Mouse (Mus musculus) Patski (cell line): ENCODE data around the gene Atp13a2. TPM values are rescaled to one million over a fixed set of nuclear protein-coding genes. Genes with fewer than 3 reads are reported as not detected.
A peak's percentile ranks its signal among the peaks of the same experiment; 100 is the strongest.

Experiments used
- ATAC-seq: fragments of 100-300 bp; one replicate; pipeline ENCODE4 v1.8.0; 2021
- CTCF ChIA-PET: fragments of 350-600 bp; sonication (Branson Sonifier 250); formaldehyde crosslinking; loops from one replicate; lab custom pipeline; 2022; ENCODE audit warnings: inconsistent platforms; lab: Charles Lee
- POLR2A ChIA-PET: fragments of 350-600 bp; sonication (Branson Sonifier 250); formaldehyde crosslinking; loops from one replicate; lab custom pipeline; 2022; ENCODE audit warnings: antibody characterized with exemption, inconsistent platforms; lab: Charles Lee
- DNase-seq: peaks from one replicate; pipeline ENCODE4 v3.0.0-alpha.2; 2011; ENCODE audit warnings: low read depth, low spot score
- H3K27me3 ChIP-seq: fragments of 371-371 bp; one replicate; pipeline ENCODE4 v1.5.1; 2021
- CTCF ChIP-seq: fragments of 100-300 bp; IDR thresholded peaks from one replicate; pipeline ENCODE4 v1.5.1; 2021
- in situ Hi-C: fragments of 300-500 bp; cut with MboI; formaldehyde crosslinking; loops from 3 replicates; pipeline ENCODE4 v1.11.1; 2018; ENCODE audit warnings: low pct_unique_long_range_greater_than_20kb, mixed read lengths
- polyA plus RNA-seq: library from polyadenylated mRNA; unstranded; gene quantifications from one replicate; pipeline ENCODE4 v1.2.3, GENCODE M21; 2021

Atp13a2 gene
- polyA plus RNA-seq, 1 experiment from 2014 or later = 42.6 TPM

DNA sequence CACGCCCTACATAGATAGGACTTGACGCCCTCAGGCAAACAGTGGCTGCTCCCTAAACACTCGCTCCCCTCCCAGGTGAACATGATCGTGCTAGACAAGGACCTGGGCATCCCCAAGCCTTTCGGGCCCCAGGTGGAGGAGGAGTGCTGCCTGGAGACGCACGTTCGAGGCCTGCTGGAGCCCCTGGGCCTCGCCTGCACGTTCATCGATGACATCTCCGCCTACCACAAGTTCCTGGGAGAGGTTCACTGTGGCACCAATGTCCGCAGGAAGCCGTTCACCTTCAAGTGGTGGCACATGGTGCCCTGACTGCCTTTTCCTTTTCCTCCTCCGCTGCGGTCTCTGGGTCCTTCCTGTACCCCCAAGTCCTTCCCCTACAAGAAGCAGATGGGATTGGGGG, 37.1 kb upstream of the Atp13a2 start:
- ChIA-PET POLR2A (interaction anchor here (0.7 kb wide), 1 partner anchor 174 kb away, joined by 3 read pairs; no protein-coding TSS in a partner anchor), CTCF (no interaction called here)
- in situ Hi-C loops = loop anchor here (5.0 kb wide), 1 partner anchor 42 kb away; the partner anchor contains the start of gene Padi2
- no peak for TF ChIP-seq CTCF
- ATAC-seq (no peak), DNase-seq (no peak)
- H3K27me3 ChIP-seq = no peaks in the 10 kb centered on the region

DNA sequence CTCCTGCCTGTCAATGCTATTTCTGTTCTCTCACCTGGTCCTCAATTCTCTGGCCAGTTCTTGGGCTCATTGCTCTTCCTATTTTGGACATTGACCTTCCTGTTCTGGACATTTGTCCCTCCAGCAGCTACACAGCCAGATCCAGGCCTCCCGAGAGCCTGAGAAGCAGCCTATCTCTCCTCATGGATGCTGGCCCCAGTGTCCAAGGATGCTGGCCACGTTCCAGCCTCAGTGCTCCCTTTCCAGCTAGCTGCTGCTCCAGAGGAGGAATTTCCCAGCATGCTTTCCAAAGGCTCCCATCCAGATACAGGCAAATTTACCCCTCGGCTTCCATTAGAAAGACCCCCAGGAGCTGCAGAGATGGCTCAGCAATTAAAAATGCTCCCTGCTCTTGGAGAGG, 36.1 kb upstream of the Atp13a2 start:
- DNase-seq = no peak
- POLR2A ChIA-PET = no interaction called here

DNA sequence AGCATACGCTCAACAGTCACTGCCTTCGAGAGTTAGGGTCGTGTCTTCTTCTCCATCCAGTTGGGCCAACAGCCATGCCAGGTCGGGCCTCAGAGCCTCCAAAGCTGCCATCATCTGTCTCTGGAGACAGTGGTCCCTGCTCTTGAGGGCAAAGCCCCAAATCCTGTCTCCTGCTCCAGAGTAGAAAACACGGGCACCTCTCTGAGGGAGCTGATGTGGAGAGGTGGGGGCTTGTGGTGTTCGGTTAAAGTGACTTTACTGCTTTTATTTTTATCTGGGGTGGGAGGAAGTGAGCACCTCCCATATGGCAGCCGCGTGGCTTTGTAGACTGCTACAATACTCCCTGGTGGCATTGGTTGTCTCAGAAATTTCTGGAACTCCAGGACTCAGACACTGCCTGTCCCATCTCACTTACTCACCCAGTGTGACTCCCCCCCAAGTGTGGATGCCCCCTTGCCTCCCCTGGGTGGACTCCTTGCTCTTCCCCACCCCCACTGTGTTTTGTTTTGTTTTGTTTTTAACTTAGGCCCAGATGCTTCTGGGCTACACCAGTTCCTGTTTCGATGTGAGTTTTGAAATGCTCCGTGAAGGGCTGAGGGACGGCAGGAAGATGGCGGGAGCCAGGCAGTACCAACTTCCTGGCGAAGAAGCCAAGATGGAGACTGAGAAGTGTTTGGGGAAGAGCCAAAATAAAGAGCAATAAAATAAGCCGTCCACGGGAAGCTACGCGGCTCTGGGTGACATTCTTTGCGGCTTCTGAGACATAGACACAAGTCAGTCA, 34.6 kb upstream of the Atp13a2 start:
- ChIA-PET CTCF (no interaction called here), POLR2A (no interaction called here)
- in situ Hi-C loops = no loop called here
- ATAC-seq (no peak), DNase-seq (no peak)
- H3K27me3 ChIP-seq = no peaks in the 10 kb centered on the region
- no peak for TF ChIP-seq CTCF

More for the DNA sequence above, 36.1 kb upstream of the Atp13a2 start:
- ATAC-seq = no peak
- in situ Hi-C loops = no loop called here
- TF ChIP-seq CTCF = no peak
- no peaks in the 10 kb centered on the region for H3K27me3 ChIP-seq
- CTCF ChIA-PET = no interaction called here

DNA sequence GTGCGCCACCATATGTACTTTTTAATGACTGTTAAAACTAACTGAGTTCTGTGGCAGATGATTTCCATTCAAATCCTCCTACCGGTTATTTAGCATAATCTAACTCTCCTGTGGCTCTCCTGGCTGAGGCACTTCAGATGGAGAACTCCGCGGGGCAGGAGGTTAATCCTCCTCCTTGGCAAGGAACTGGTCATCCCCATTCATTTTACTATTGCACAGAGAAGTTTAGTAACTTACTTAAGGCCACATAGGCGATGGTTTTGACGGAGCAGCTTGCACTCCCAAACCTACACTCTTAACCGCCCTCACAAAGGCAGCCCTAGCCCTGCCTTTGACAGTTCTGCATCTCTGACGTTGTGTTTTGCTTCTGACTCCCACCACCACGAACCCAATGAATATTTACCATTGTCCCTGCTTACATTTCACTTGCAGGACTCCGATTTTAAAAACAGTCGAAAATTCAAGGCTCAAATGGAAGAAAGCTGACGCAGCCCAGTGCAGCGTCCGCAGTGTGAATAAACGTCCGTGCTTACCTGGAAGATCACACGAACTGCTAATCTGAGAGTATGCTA, 29.5 kb upstream of the Atp13a2 start:
- ATAC-seq (no peak), DNase-seq (no peak)
- POLR2A ChIA-PET = no interaction called here
- in situ Hi-C loops = loop anchor here (5.0 kb wide), 2 partner anchors 125 to 170 kb away; no protein-coding TSS in a partner anchor
- H3K27me3 ChIP-seq = no peaks in the 10 kb centered on the region
- no peak for TF ChIP-seq CTCF
- CTCF ChIA-PET = interaction anchor here (1.0 kb wide), 1 partner anchor 12 kb away, joined by 3 read pairs; no protein-coding TSS in a partner anchor

DNA sequence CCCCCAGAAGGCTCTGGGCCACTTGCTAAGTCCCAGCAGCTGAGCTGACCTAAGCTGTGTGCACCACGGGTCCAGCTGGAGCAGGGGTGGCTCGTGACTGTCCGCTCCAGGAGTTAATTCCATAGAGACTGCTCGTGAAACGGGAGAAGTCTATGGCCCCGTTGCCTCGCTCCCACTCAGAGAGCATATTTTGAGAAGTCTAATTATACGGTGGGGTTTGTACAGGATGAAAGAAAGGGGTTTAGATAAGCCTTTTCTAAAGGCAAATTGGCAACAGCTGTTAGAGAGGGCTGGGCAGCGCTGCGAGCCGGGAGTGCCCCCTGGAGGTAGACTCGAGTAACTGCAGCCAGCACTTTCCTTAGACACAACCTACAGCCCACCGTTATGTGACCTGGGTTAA, 28.9 kb upstream of the Atp13a2 start:
- TF ChIP-seq CTCF = no peak

GRCm38 (mm10) chr4:140958319-140958718, 28.4 kb upstream of the Atp13a2 start:
- no peaks in the 10 kb centered on the region for H3K27me3 ChIP-seq
- CTCF ChIA-PET = no interaction called here
- TF ChIP-seq CTCF = no peak
- in situ Hi-C loops = loop anchor here (5.0 kb wide), 2 partner anchors 126 to 171 kb away; no protein-coding TSS in a partner anchor
- POLR2A ChIA-PET = no interaction called here
- DNase-seq (no peak), ATAC-seq (no peak)

More for the DNA sequence above, 28.9 kb upstream of the Atp13a2 start:
- CTCF ChIA-PET = interaction anchor here (1.0 kb wide), 1 partner anchor 13 kb away, joined by 3 read pairs; no protein-coding TSS in a partner anchor
- POLR2A ChIA-PET = no interaction called here
- no peaks in the 10 kb centered on the region for H3K27me3 ChIP-seq
- no peak for ATAC-seq
- no peak for DNase-seq
- in situ Hi-C loops = loop anchor here (5.0 kb wide), 2 partner anchors 125 to 170 kb away; no protein-coding TSS in a partner anchor

DNA sequence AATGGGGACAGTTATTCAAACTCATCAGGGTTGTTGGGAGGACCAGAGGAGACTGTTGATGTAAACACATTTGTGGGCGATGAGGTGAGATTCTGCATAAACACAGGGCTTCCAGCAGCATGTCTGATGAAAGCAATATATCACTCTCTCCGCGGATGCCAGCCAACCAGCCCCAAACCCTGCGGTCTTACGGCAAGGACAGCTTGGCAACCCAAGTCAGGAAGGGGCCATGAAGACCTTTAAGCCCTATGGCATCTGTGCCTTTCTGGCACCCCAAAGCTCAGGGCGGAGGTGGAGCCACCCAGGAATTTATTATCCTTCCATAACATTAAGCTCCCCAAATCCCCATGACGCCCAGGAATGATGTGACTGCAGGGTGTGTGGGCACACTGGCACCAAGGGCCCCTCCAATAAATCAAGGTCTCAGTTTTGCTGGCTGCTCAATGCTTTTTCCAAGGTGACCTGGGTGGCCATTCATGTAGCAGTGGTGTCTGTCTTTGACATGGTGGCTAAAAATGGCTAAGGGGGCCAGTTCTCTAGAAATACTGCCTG, 27.5 kb upstream of the Atp13a2 start:
- TF ChIP-seq CTCF = no peak
- no peak for DNase-seq
- ChIA-PET POLR2A (no interaction called here), CTCF (interaction anchor here (0.9 kb wide), 1 partner anchor 14 kb away, joined by 3 read pairs; no protein-coding TSS in a partner anchor)
- H3K27me3 ChIP-seq = no peaks in the 10 kb centered on the region
- peak; percentile 2 for ATAC-seq
- in situ Hi-C loops = loop anchor here (5.0 kb wide), 2 partner anchors 127 to 172 kb away; no protein-coding TSS in a partner anchor

GRCm38 (mm10) chr4:140959715-140960479, 26.8 kb upstream of the Atp13a2 start:
- no peak for ATAC-seq
- ChIA-PET CTCF (interaction anchor here (0.9 kb wide), 1 partner anchor 15 kb away, joined by 3 read pairs; no protein-coding TSS in a partner anchor), POLR2A (interaction anchor here (0.9 kb wide), 1 partner anchor 31 kb away, joined by 3 read pairs; no protein-coding TSS in a partner anchor)

GRCm38 (mm10) chr4:140960781-140961466, 25.7 kb upstream of the Atp13a2 start, which contains the start of gene Sdhb:
Gene Sdhb, plus strand, starts transcription at chr4:140961203.
- ChIA-PET POLR2A (interaction anchor here (0.9 kb wide), 1 partner anchor 32 kb away, joined by 3 read pairs; no protein-coding TSS in a partner anchor), CTCF (no interaction called here)
- H3K27me3 ChIP-seq = no peaks in the 10 kb centered on the region
- in situ Hi-C loops = no loop called here
- no peak for TF ChIP-seq CTCF
- DNase-seq = peak; percentile 75
- peak; percentile 81 for ATAC-seq

More at GRCm38 (mm10) chr4:140959715-140960479, 26.8 kb upstream of the Atp13a2 start:
- TF ChIP-seq CTCF = no peak
- in situ Hi-C loops = loop anchor here (5.0 kb wide), 2 partner anchors 128 to 173 kb away; no protein-coding TSS in a partner anchor
- H3K27me3 ChIP-seq = no peaks in the 10 kb centered on the region
- no peak for DNase-seq
